8 mouse cellular contexts compared by ENCODE assay signal in the genomic region with DNA sequence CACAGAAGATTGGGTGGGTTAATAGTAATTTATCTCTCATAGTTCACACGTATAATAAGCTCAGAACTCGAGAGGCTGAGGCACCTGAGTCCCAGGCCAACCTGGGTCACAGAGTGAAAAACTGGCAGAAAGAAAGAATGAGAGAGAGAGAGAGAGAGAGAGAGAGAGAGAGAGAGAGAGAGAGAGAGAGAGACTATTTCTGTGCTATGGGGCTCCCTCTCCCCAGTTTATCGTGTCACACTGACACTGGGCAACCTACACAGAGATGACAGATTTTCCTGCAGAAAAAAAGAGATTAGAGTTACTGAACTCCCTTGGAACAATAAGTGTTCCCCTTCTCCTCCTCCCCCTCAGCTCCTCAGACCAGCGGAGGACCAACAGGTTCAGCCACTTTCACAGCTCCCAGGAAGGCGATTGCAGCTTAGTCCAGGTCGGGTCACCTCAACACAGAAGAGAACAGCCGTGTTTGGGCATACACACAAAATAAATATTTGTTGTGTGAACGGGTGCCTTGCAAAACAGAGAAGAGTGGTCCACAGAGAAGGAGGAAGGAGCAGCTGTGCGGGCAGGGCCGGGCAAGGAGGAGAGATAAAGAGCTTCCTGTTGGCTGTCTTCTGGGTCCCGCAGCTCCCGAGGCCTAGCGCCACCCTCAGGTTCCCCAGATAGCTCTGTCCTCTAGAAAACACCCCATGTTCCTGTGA. TPM values are rescaled to one million over a fixed set of nuclear protein-coding genes. Genes with fewer than 3 reads are reported as not detected.
DNase-seq lines count a peak whose midpoint lies in the region; ATAC-seq and TF ChIP-seq lines count a peak whose summit lies in the region.

No protein-coding gene starts in this region.

- H3K9ac ChIP-seq in heart, embryonic 13.5 days = no peak overlapping the region; the same call in 1 of the 2 replicates

- peaks cover 7% of the 10 kb centered on the region for H3K4me1 ChIP-seq in heart, embryonic 13.5 days

- H3K27ac ChIP-seq in layer of hippocampus, adult 2 months = no peak overlapping the region
- no peak overlapping the region for H3K27ac ChIP-seq in heart, embryonic 13.5 days (replicated peaks)

- TF ChIP-seq CTCF in layer of hippocampus, adult 2 months (conservative IDR thresholded peaks at IDR 0.05) = peak; percentile 58

- peak overlapping the region; percentile 60 for H3K4me2 ChIP-seq in heart, embryonic 13.5 days

- no peak overlapping the region for H3K4me3 ChIP-seq in layer of hippocampus, adult 2 months
- H3K4me3 ChIP-seq in heart, embryonic 13.5 days = peak overlapping the region; percentile 32

- no peaks in the 10 kb centered on the region for H3K36me3 ChIP-seq in heart, embryonic 13.5 days

- peak in 1 of 2 experiments; percentile 41 for DNase-seq in layer of hippocampus, adult 2 months (ENCODE audit: low spot score in 2 of 2)
- DNase-seq in layer of hippocampus, adult 18-20 months (ENCODE audit: low spot score in 2 of 2) = no peak
- DNase-seq in adrenal gland, postnatal 25 days = peak; percentile 23
- DNase-seq in kidney, postnatal 14 days = peak; percentile 46
- peak; percentile 58 to 67 for DNase-seq in spleen, postnatal 36 days (ENCODE audit: low spot score in 2 of 2)
- no peak for DNase-seq in left cerebral cortex, adult 9 months (ENCODE audit: low spot score in 2 of 2)

- H3K27me3 ChIP-seq in heart, embryonic 13.5 days (replicated peaks) = peaks cover 76% of the 10 kb centered on the region

- 5% methylated on average over 13 of the region's 13 CpGs for WGBS in heart, embryonic 13.5 days

- ATAC-seq in heart, embryonic 13.5 days (ENCODE audit: extremely low read depth, insufficient number of reproducible peaks, low FRiP score, low TSS enrichment) = no peak
- peak; percentile 97 for ATAC-seq in megakaryocyte-erythroid progenitor cell, adult 5-6 weeks (replicated peaks; ENCODE audit: low FRiP score, low TSS enrichment, poor library complexity, severe bottlenecking)

- H3K9me3 ChIP-seq in heart, embryonic 13.5 days = no peaks in the 10 kb centered on the region

RNA-seq across cellular contexts. Expression of a gene that starts 33.5 kb away (rescaled TPM):
- under 1 TPM; 0.20 to 0.29 TPM for total RNA-seq in layer of hippocampus, adult 2 months (2021)
- total RNA-seq in layer of hippocampus, adult 18-20 months (2021) = not detected
- total RNA-seq in adrenal gland, postnatal 25 days (2021) = not detected in 2 replicates
- polyA plus RNA-seq in heart, embryonic 13.5 days (2015; fragmentation: Nextera tagmentation; extraction: Ambion mirVana) = 0.08 and 0.15 TPM in 2 replicates
- 0.33 TPM in 1 of 2 replicates, not detected in the other for total RNA-seq in megakaryocyte-erythroid progenitor cell, adult 5-6 weeks (2014; fragmentation: Nextera tagmentation)
- total RNA-seq in megakaryocyte-erythroid progenitor cell, adult 5-6 weeks (2017) = not detected in 2 replicates

RNA-seq across cellular contexts. Expression of a gene that starts 44.6 kb away (rescaled TPM):
- not detected for total RNA-seq in layer of hippocampus, adult 2 months (2021)
- not detected for total RNA-seq in layer of hippocampus, adult 18-20 months (2021)
- total RNA-seq in adrenal gland, postnatal 25 days (2021) = not detected in 2 replicates
- 0.11 TPM in 1 of 2 replicates, not detected in the other for polyA plus RNA-seq in heart, embryonic 13.5 days (2015; fragmentation: Nextera tagmentation; extraction: Ambion mirVana)
- not detected in 2 replicates for total RNA-seq in megakaryocyte-erythroid progenitor cell, adult 5-6 weeks (2014; fragmentation: Nextera tagmentation)
- not detected in 2 replicates for total RNA-seq in megakaryocyte-erythroid progenitor cell, adult 5-6 weeks (2017)

RNA-seq across cellular contexts. Expression of a gene that starts 55.0 kb away (rescaled TPM):
- total RNA-seq in layer of hippocampus, adult 2 months (2021) = 10 to 100 TPM; 27.5 to 29.4 TPM
- 10 to 100 TPM; 19.5 to 20.2 TPM for total RNA-seq in layer of hippocampus, adult 18-20 months (2021)
- 15.9 and 22.5 TPM in 2 replicates for total RNA-seq in adrenal gland, postnatal 25 days (2021)
- 10.5 and 10.6 TPM in 2 replicates for polyA plus RNA-seq in heart, embryonic 13.5 days (2015; fragmentation: Nextera tagmentation; extraction: Ambion mirVana)
- total RNA-seq in megakaryocyte-erythroid progenitor cell, adult 5-6 weeks (2014; fragmentation: Nextera tagmentation) = 10.8 and 23.3 TPM in 2 replicates
- total RNA-seq in megakaryocyte-erythroid progenitor cell, adult 5-6 weeks (2017) = 12.3 and 24.8 TPM in 2 replicates

Comparison
In these comparisons a context has a peak if more than half of its experiments do, and no peak if none do; other contexts are left out.
1. DNase-seq: peak in adrenal gland, postnatal 25 days (single experiment), kidney, postnatal 14 days (single experiment) and spleen, postnatal 36 days (2 of 2); none in layer of hippocampus, adult 18-20 months (0 of 2) and left cerebral cortex, adult 9 months (0 of 2).